Mouse (Mus musculus) heart, adult 2 months (tissue): ENCODE measurements around the gene Nup107.

ENCODE experiments used
- CTCF ChIP-seq: fragments of 200-600 bp; IDR thresholded peaks from 2 replicates; pipeline ENCODE4 v1.8.1; 2022; ENCODE audit warnings: antibody characterized with exemption, mild to moderate bottlenecking, moderate library complexity
- EP300 ChIP-seq: fragments of 200-500 bp; IDR thresholded peaks from 2 replicates; pipeline ENCODE4 v1.6.1; 2011; ENCODE audit warnings: low read depth, low read length, control low read depth; ENCODE audit not compliant: insufficient read depth
- POLR2A ChIP-seq: fragments of 200-500 bp; IDR thresholded peaks from 2 replicates; pipeline ENCODE4 v1.6.1; 2011; ENCODE audit warnings: mild to moderate bottlenecking, low read depth, low read length, control low read depth; ENCODE audit not compliant: insufficient read depth

DNA sequence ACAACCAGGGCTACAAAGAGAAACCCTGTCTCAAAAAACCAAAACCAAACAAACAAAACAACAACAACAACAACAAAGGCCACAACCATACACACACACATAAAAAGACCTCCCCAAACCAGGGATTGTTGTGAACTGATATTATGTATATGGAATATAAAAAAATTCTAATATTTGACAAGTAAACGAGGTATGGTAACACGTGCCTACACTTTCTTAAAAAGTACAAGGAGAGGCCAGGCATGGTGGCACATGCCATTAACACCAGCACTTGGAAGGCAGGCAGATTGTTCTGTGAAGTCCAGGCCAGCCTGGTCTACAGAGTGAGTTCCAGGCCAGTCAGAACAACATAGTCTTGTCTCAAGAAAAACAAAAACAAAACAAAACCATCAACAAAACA, 49.3 kb downstream of the Nup107 start:
- TF ChIP-seq CTCF (no peak), EP300 (no peak), POLR2A (no peak)
